Mouse (Mus musculus) lung, postnatal 0 days (tissue): ENCODE results near the gene Ryr3.

Experiments used
- CTCF ChIP-seq: IDR thresholded peaks from 2 replicates; pipeline ENCODE4 v1.5.1; 2016; ENCODE audit warnings: antibody characterized with exemption, mild to moderate bottlenecking
- EP300 ChIP-seq: IDR thresholded peaks from 2 replicates; pipeline ENCODE4 v1.6.1; 2016; ENCODE audit warnings: antibody characterized with exemption, mild to moderate bottlenecking, control low read depth

GRCm38 (mm10) chr2:112948931-112949330, 268.0 kb downstream of the Ryr3 start:
- TF ChIP-seq CTCF (no peak), EP300 (no peak)
